Mouse (Mus musculus): ENCODE measurements around the gene Pde1c. TPM values are rescaled to one million over a fixed set of nuclear protein-coding genes. Genes with fewer than 3 reads are reported as not detected.

The Pde1c gene
- polyA plus RNA-seq, 1 experiment from 2014 or later = 13.9 TPM

DNA sequence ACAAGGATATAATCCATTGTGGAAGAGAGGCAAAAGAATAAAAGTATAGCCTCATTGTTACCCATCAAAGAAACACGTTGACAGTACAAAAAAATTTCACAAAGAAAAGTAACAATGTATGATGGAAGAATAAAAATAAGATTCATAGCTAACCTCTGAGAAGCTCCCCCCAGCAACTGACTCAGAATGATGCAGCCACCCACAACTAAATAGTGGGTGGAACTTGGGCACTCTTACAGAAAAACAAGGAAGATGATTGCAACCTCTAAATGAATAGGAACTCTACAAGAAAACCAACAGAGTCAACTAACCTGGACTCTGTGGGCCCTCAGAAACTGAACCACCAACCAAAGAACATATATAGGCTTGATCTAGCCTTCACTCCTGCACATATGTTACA lies 293.4 kb downstream of the Pde1c start:
- H3K4me2 ChIP-seq (ENCODE audit: low read length) = no peak overlapping the region
- no peaks in the 10 kb centered on the region for H3K9me3 ChIP-seq (ENCODE audit: control insufficient read depth, low read length)
- H3K4me3 ChIP-seq (replicated peaks; ENCODE audit: low read depth, low read length) = no peak overlapping the region
- H3K27ac ChIP-seq (replicated peaks; ENCODE audit: low read depth, low read length) = no peak overlapping the region
- WGBS = 73% methylated on average over 1 of the region's 1 CpGs
- ATAC-seq (ENCODE audit: low FRiP score, low TSS enrichment) (no peak), DNase-seq (no peak)
- no peaks in the 10 kb centered on the region for H3K27me3 ChIP-seq (ENCODE audit: control insufficient read depth, insufficient read depth, low read length)
- no peaks in the 10 kb centered on the region for H3K4me1 ChIP-seq (ENCODE audit: control insufficient read depth, insufficient read depth, low read length)
- no peak overlapping the region for H3K9ac ChIP-seq (replicated peaks; ENCODE audit: low read length)
- no peaks in the 10 kb centered on the region for H3K36me3 ChIP-seq (ENCODE audit: control insufficient read depth, insufficient read depth, low read length)

DNA sequence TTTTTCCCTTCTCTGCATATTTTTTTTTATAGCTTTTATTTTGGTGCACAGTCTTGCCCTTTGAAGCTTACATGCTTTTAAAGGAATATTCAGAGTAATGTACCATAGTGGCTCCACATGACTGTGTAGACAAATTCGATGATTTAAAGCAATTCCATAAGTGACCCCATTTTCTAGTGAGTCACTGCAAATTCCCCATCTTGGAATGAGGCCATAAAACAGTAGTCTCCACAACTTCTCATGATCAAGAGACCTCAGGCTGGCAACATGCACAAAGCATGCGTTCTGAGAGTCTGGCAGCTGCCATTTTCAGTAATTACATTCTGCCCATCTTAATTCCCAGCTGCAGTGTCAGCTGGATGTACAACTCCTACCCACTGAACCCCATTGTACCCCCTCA lies 297.2 kb downstream of the Pde1c start:
- 83% methylated on average over 2 of the region's 2 CpGs for WGBS
- DNase-seq (no peak), ATAC-seq (ENCODE audit: low FRiP score, low TSS enrichment) (no peak)
- no peak overlapping the region for H3K9ac ChIP-seq (replicated peaks; ENCODE audit: low read length)
- no peak overlapping the region for H3K4me3 ChIP-seq (replicated peaks; ENCODE audit: low read depth, low read length)
- H3K4me1 ChIP-seq (ENCODE audit: control insufficient read depth, insufficient read depth, low read length) = no peaks in the 10 kb centered on the region
- no peaks in the 10 kb centered on the region for H3K36me3 ChIP-seq (ENCODE audit: control insufficient read depth, insufficient read depth, low read length)
- no peaks in the 10 kb centered on the region for H3K27me3 ChIP-seq (ENCODE audit: control insufficient read depth, insufficient read depth, low read length)
- H3K4me2 ChIP-seq (ENCODE audit: low read length) = no peak overlapping the region
- H3K27ac ChIP-seq (replicated peaks; ENCODE audit: low read depth, low read length) = no peak overlapping the region
- H3K9me3 ChIP-seq (ENCODE audit: control insufficient read depth, low read length) = no peaks in the 10 kb centered on the region

DNA sequence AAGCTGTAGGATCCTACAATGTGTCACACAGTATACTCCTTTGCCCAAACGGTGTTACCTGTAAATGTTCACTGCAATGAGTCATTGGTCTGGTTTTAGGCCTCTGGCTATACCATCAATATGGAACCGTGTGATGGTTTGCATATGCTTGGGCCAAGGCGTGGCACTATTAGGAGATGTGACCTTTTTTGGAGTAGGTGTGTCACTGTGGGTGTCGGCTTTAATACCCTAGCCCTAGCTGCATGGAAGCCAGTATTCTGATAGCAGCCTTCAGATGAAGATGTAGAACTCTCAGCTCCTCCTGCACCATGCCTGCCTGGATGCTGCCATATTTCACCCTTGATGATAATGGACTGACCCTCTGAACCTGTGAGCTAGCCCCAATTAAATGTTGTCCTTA lies 304.4 kb downstream of the Pde1c start:
- H3K4me2 ChIP-seq (ENCODE audit: low read length) = no peak overlapping the region
- no peaks in the 10 kb centered on the region for H3K9me3 ChIP-seq (ENCODE audit: control insufficient read depth, low read length)
- ATAC-seq (ENCODE audit: low FRiP score, low TSS enrichment) (no peak), DNase-seq (no peak)
- H3K27me3 ChIP-seq (ENCODE audit: control insufficient read depth, insufficient read depth, low read length) = no peaks in the 10 kb centered on the region
- H3K9ac ChIP-seq (replicated peaks; ENCODE audit: low read length) = no peak overlapping the region
- H3K4me1 ChIP-seq (ENCODE audit: control insufficient read depth, insufficient read depth, low read length) = no peaks in the 10 kb centered on the region
- no peak overlapping the region for H3K4me3 ChIP-seq (replicated peaks; ENCODE audit: low read depth, low read length)
- WGBS = 94% methylated on average over 4 of the region's 4 CpGs
- H3K36me3 ChIP-seq (ENCODE audit: control insufficient read depth, insufficient read depth, low read length) = no peaks in the 10 kb centered on the region
- no peak overlapping the region for H3K27ac ChIP-seq (replicated peaks; ENCODE audit: low read depth, low read length)

DNA sequence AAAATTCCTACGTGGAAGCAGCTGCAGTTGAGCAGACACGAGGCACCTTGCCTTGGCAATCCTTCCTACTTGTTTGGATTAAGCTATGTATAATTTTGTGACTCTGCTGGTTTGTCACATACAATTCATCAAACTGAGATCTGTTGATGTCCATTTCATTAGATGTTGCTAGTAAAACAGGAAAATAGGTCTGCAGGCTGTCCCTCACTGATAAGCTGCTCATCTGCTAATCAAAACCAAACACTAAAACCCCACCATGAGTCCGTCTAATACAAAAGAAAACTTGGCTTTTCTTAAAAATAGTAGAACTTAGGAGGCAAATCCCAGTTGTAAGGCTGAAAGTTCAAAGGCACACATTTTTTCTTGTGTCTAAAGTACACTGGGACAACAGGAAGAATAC lies 308.8 kb downstream of the Pde1c start:
- Histone ChIP-seq H3K9me3 (ENCODE audit: control insufficient read depth, low read length) (no peaks in the 10 kb centered on the region), H3K4me1 (ENCODE audit: control insufficient read depth, insufficient read depth, low read length) (no peaks in the 10 kb centered on the region), H3K27ac (replicated peaks; ENCODE audit: low read depth, low read length) (no peak overlapping the region), H3K9ac (replicated peaks; ENCODE audit: low read length) (no peak overlapping the region), H3K27me3 (ENCODE audit: control insufficient read depth, insufficient read depth, low read length) (no peaks in the 10 kb centered on the region), H3K4me3 (replicated peaks; ENCODE audit: low read depth, low read length) (no peak overlapping the region), H3K36me3 (ENCODE audit: control insufficient read depth, insufficient read depth, low read length) (no peaks in the 10 kb centered on the region), H3K4me2 (ENCODE audit: low read length) (no peak overlapping the region)
- DNase-seq (no peak), ATAC-seq (ENCODE audit: low FRiP score, low TSS enrichment) (no peak)
- 81% methylated on average over 3 of the region's 3 CpGs for WGBS

DNA sequence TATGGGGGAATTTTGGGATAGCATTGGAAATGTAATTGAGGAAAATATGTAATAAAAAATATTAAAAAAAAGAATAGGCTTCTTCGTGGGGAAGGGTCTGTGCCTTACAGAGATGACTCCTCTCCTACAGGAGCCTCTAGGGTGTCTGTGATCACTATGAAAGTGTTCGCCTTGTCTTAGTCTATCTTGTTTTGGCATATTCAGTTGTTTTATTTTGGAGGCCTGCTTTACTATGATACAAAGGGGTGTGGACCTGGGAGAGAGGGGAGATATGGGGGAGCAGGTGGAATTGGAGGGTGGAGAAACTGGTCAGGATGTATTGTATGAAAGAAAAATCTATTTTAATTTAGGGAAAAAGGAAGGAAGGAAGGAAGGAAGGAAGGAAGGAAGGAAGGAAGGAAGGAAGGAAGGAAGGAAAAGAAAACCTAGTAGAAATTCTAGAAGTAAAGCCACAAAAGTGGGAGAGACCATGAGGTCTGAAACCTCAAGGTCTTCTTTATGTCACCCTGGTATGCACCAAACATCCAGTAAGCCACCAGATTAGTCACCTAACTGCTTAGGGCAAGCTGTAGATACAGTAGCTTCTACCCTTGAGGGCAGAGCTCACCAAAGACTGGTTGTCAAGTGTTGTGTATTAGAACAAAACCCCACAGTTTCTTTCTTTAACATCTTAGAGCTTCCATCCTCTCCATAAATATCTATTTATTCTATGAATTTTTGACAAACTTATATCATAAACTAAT lies 311.2 kb downstream of the Pde1c start:
- Histone ChIP-seq H3K4me2 (ENCODE audit: low read length) (no peak overlapping the region), H3K27ac (replicated peaks; ENCODE audit: low read depth, low read length) (no peak overlapping the region), H3K36me3 (ENCODE audit: control insufficient read depth, insufficient read depth, low read length) (no peaks in the 10 kb centered on the region), H3K9me3 (ENCODE audit: control insufficient read depth, low read length) (no peaks in the 10 kb centered on the region), H3K27me3 (ENCODE audit: control insufficient read depth, insufficient read depth, low read length) (no peaks in the 10 kb centered on the region), H3K4me3 (replicated peaks; ENCODE audit: low read depth, low read length) (no peak overlapping the region), H3K9ac (replicated peaks; ENCODE audit: low read length) (no peak overlapping the region), H3K4me1 (ENCODE audit: control insufficient read depth, insufficient read depth, low read length) (no peaks in the 10 kb centered on the region)
- WGBS = 90% methylated on average over 2 of the region's 2 CpGs
- DNase-seq = no peak
- ATAC-seq (ENCODE audit: low FRiP score, low TSS enrichment) = no peak

DNA sequence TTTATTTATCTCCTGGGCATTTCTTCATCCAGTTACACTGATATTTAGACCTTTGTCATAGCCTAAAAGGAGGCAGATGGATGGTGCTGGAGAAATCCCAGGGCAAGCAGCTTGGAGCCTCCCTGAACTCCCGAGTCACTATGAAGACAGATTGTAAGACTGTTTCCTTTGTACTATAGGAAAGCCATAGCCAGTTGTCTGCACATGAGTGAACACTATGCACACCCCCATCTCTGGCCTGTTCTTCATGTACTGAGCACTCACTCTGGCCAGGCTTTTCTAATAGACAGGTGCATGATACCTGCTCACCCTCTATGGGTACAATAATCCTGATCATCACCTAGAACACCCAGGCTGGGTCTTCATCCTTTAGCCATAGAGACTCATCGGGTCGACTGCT lies 318.8 kb downstream of the Pde1c start:
- H3K9ac ChIP-seq (replicated peaks; ENCODE audit: low read length) = no peak overlapping the region
- ATAC-seq (ENCODE audit: low FRiP score, low TSS enrichment) (no peak), DNase-seq (no peak)
- H3K4me2 ChIP-seq (ENCODE audit: low read length) = no peak overlapping the region
- WGBS = 89% methylated on average over 3 of the region's 3 CpGs
- no peaks in the 10 kb centered on the region for H3K27me3 ChIP-seq (ENCODE audit: control insufficient read depth, insufficient read depth, low read length)
- no peaks in the 10 kb centered on the region for H3K9me3 ChIP-seq (ENCODE audit: control insufficient read depth, low read length)
- no peaks in the 10 kb centered on the region for H3K4me1 ChIP-seq (ENCODE audit: control insufficient read depth, insufficient read depth, low read length)
- H3K36me3 ChIP-seq (ENCODE audit: control insufficient read depth, insufficient read depth, low read length) = no peaks in the 10 kb centered on the region
- no peak overlapping the region for H3K4me3 ChIP-seq (replicated peaks; ENCODE audit: low read depth, low read length)
- no peak overlapping the region for H3K27ac ChIP-seq (replicated peaks; ENCODE audit: low read depth, low read length)

DNA sequence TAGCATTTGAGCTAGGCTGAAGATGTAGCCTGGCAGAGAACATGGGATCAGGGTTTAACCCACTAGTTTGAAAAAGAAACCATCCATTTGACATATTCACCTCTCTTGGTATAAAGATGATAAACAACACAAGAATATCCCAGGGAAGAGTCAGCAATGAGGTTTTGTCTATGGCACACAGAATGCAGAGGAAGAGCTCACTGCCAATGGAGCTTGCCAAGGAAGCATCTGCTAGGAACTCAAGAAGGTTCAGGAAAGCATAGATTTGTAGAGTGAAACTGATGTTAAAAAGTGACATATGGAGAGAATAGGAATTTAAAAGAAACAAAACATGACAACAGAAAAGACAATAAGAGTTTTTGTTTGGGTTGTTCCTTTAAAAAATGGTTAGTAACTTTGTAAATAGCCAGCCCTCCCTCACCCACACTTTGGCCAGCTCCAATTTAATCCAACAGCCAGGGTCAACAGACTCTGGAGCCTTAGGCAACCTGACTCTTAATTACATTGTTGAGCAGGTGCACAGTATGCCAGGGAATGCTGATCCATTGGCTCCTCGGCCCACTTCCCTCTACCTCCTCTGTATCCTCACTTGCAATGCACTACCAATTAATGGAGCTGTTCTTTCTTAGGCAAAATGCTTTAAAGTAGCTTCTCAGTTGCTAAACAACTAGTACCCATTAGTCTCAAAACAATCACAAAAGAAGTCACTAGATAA lies 377.3 kb downstream of the Pde1c start:
- no peaks in the 10 kb centered on the region for H3K4me1 ChIP-seq (ENCODE audit: control insufficient read depth, insufficient read depth, low read length)
- no peaks in the 10 kb centered on the region for H3K27me3 ChIP-seq (ENCODE audit: control insufficient read depth, insufficient read depth, low read length)
- no peak overlapping the region for H3K27ac ChIP-seq (replicated peaks; ENCODE audit: low read depth, low read length)
- H3K36me3 ChIP-seq (ENCODE audit: control insufficient read depth, insufficient read depth, low read length) = no peaks in the 10 kb centered on the region
- H3K9ac ChIP-seq (replicated peaks; ENCODE audit: low read length) = no peak overlapping the region
- no peak overlapping the region for H3K4me3 ChIP-seq (replicated peaks; ENCODE audit: low read depth, low read length)
- ATAC-seq (ENCODE audit: low FRiP score, low TSS enrichment) (no peak), DNase-seq (no peak)
- no peaks in the 10 kb centered on the region for H3K9me3 ChIP-seq (ENCODE audit: control insufficient read depth, low read length)
- 84% methylated on average over 1 of the region's 1 CpGs for WGBS
- H3K4me2 ChIP-seq (ENCODE audit: low read length) = no peak overlapping the region

DNA sequence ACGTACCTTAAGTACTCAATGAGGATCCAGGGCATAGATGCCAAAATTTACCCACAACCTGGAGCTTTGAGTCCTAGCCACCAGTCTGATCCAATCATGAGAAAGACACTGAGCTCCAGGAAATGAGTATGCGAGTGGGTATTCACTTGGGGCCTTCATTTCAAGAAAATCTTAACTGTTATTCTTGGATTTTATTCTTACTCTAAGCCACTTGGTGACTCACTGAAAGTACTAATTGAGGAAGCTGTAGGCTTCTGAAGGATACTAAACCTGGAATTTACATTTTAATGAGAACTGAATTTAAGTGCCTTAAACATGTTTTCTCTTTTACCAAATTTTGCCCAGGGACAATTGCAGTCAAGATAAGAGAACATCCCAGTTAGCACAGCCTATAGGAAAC lies 392.4 kb downstream of the Pde1c start:
- Histone ChIP-seq H3K36me3 (ENCODE audit: control insufficient read depth, insufficient read depth, low read length) (no peaks in the 10 kb centered on the region), H3K9me3 (ENCODE audit: control insufficient read depth, low read length) (no peaks in the 10 kb centered on the region), H3K9ac (replicated peaks; ENCODE audit: low read length) (no peak overlapping the region), H3K4me1 (ENCODE audit: control insufficient read depth, insufficient read depth, low read length) (no peaks in the 10 kb centered on the region), H3K4me3 (replicated peaks; ENCODE audit: low read depth, low read length) (no peak overlapping the region), H3K4me2 (ENCODE audit: low read length) (no peak overlapping the region), H3K27ac (replicated peaks; ENCODE audit: low read depth, low read length) (no peak overlapping the region), H3K27me3 (ENCODE audit: control insufficient read depth, insufficient read depth, low read length) (no peaks in the 10 kb centered on the region)
- ATAC-seq (ENCODE audit: low FRiP score, low TSS enrichment) = no peak
- 91% methylated on average over 2 of the region's 2 CpGs for WGBS
- DNase-seq = no peak

DNA sequence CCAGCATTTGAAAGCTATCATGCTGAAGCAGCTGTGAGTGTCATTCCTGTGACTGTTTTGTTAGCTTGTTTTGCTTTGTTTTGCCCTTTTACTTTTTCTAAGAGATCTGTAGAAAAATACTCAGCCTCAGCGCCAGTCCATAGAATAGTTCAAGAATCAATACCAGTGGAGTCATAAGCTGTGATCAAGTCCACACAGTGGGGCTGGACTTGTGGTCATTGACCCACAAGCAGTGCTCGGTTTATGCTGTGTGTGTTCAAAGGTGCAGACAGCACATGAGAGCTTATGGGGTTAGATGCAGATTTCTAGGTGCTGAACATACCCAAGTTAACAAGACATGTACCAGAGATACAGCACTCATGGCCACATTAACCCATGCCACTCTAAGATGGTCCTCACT lies 396.7 kb downstream of the Pde1c start:
- Histone ChIP-seq H3K4me2 (ENCODE audit: low read length) (no peak overlapping the region), H3K4me1 (ENCODE audit: control insufficient read depth, insufficient read depth, low read length) (no peaks in the 10 kb centered on the region), H3K27me3 (ENCODE audit: control insufficient read depth, insufficient read depth, low read length) (no peaks in the 10 kb centered on the region), H3K9ac (replicated peaks; ENCODE audit: low read length) (no peak overlapping the region), H3K4me3 (replicated peaks; ENCODE audit: low read depth, low read length) (no peak overlapping the region), H3K36me3 (ENCODE audit: control insufficient read depth, insufficient read depth, low read length) (no peaks in the 10 kb centered on the region), H3K9me3 (ENCODE audit: control insufficient read depth, low read length) (no peaks in the 10 kb centered on the region), H3K27ac (replicated peaks; ENCODE audit: low read depth, low read length) (no peak overlapping the region)
- ATAC-seq (ENCODE audit: low FRiP score, low TSS enrichment) (no peak), DNase-seq (no peak)
- WGBS = 88% methylated on average over 2 of the region's 2 CpGs
